ENCODE assay signal across 10 mouse cellular contexts in genomic region chr4:125850300-125850699, GRCm38 (mm10).
DNase-seq lines count a peak whose midpoint lies in the region; ATAC-seq and TF ChIP-seq lines count a peak whose summit lies in the region.
"Had no signal": no experiment of that assay in that cellular context is flagged by ENCODE, and none has a peak within 500 bp of the region (broad histone marks: within the 10 kb centered on the region; RNA-seq: fewer than 3 reads in every experiment).

No protein-coding gene starts in this region.

- TF ChIP-seq CTCF in midbrain, postnatal 0 days (IDR thresholded peaks at IDR 0.05) = peak; percentile 74

- no peak overlapping the region for H3K4me2 ChIP-seq in heart, embryonic 11.5 days
- H3K4me2 ChIP-seq in midbrain, postnatal 0 days (ENCODE audit: low read depth, low read length, poor library complexity, severe bottlenecking) = no peak overlapping the region
- H3K4me2 ChIP-seq: heart, embryonic 15.5 days; neural tube, embryonic 12.5 days had no signal

- H3K4me1 ChIP-seq in heart, embryonic 11.5 days (ENCODE audit: control insufficient read depth, insufficient read depth, low read length) = no peaks in the 10 kb centered on the region
- no peaks in the 10 kb centered on the region for H3K4me1 ChIP-seq in midbrain, postnatal 0 days (ENCODE audit: insufficient read depth, low read length)
- H3K4me1 ChIP-seq: heart, embryonic 15.5 days; neural tube, embryonic 12.5 days had no signal

- no peak for ATAC-seq in heart, embryonic 11.5 days (replicated peaks; ENCODE audit: insufficient number of reproducible peaks, low FRiP score, low TSS enrichment)
- ATAC-seq in midbrain, postnatal 0 days (ENCODE audit: low FRiP score) = no peak

- no peaks in the 10 kb centered on the region for H3K36me3 ChIP-seq in heart, embryonic 11.5 days (ENCODE audit: control insufficient read depth, insufficient read depth, low read length)
- no peaks in the 10 kb centered on the region for H3K36me3 ChIP-seq in midbrain, postnatal 0 days (ENCODE audit: insufficient read depth, low read length)
- H3K36me3 ChIP-seq: heart, embryonic 15.5 days; neural tube, embryonic 12.5 days had no signal

- DNase-seq in heart, adult 18-20 months = peak; percentile 26 to 73
- peak; percentile 37 for DNase-seq in 416B (ENCODE audit: low read depth)
- peak; percentile 36 for DNase-seq in adrenal gland, adult 8-10 months
- peak; percentile 55 for DNase-seq in embryo, embryonic 9.5 days (ENCODE audit: extremely low spot score)
- peak; percentile 79 to 83 for DNase-seq in layer of hippocampus, postnatal 10 days (ENCODE audit: low spot score in 2 of 2)
- DNase-seq in midbrain, postnatal 0 days (ENCODE audit: low spot score) = peak; percentile 71
- peak; percentile 18 to 24 for DNase-seq in thymus, postnatal 36 days

- no peak overlapping the region for H3K4me3 ChIP-seq in heart, embryonic 11.5 days (ENCODE audit: low read depth, low read length)
- no peak overlapping the region for H3K4me3 ChIP-seq in midbrain, postnatal 0 days (ENCODE audit: low read depth, low read length)
- H3K4me3 ChIP-seq: heart, embryonic 15.5 days; neural tube, embryonic 12.5 days had no signal

- no peaks in the 10 kb centered on the region for H3K27me3 ChIP-seq in heart, embryonic 11.5 days (ENCODE audit: control insufficient read depth, insufficient read depth, low read length)
- H3K27me3 ChIP-seq in midbrain, postnatal 0 days (ENCODE audit: insufficient read depth, low read length) = no peaks in the 10 kb centered on the region
- H3K27me3 ChIP-seq: heart, embryonic 15.5 days; neural tube, embryonic 12.5 days had no signal

- H3K9me3 ChIP-seq in heart, embryonic 11.5 days (replicated peaks; ENCODE audit: control insufficient read depth, low read length) = no peaks in the 10 kb centered on the region
- no peaks in the 10 kb centered on the region for H3K9me3 ChIP-seq in midbrain, postnatal 0 days (ENCODE audit: low read length)
- H3K9me3 ChIP-seq: heart, embryonic 15.5 days; neural tube, embryonic 12.5 days had no signal

- no peak overlapping the region for H3K9ac ChIP-seq in heart, embryonic 11.5 days (ENCODE audit: low read depth, low read length)
- no peak overlapping the region for H3K9ac ChIP-seq in midbrain, postnatal 0 days (replicated peaks; ENCODE audit: low read length, poor library complexity, severe bottlenecking)
- H3K9ac ChIP-seq: heart, embryonic 15.5 days; neural tube, embryonic 12.5 days had no signal

- H3K27ac ChIP-seq in heart, embryonic 11.5 days (ENCODE audit: low read depth, low read length) = no peak overlapping the region
- no peak overlapping the region for H3K27ac ChIP-seq in midbrain, postnatal 0 days (ENCODE audit: low read depth, low read length)
- H3K27ac ChIP-seq: heart, embryonic 15.5 days; neural tube, embryonic 12.5 days had no signal

- 12% methylated on average over 4 of the region's 4 CpGs for WGBS in heart, embryonic 11.5 days (ENCODE audit: insufficient replicate concordance)
- 14% methylated on average over 4 of the region's 4 CpGs for WGBS in midbrain, postnatal 0 days

Comparison
In these comparisons a context has a peak if more than half of its experiments do, and no peak if none do; other contexts are left out.
1. DNase-seq: peak in every context shown above with its lines; median percentile 81 in layer of hippocampus, postnatal 10 days; 71 in midbrain, postnatal 0 days; 55 in embryo, embryonic 9.5 days; 50 in heart, adult 18-20 months; 37 in 416B; 36 in adrenal gland, adult 8-10 months; 21 in thymus, postnatal 36 days.